Mouse (Mus musculus) ES-Bruce4 (cell line): ENCODE data around the gene Nsun2.

Source experiments
- CTCF ChIP-seq: IDR thresholded peaks from one replicate; pipeline ENCODE4 v1.8.1; 2011; ENCODE audit warnings: low read depth, low read length
- POLR2A ChIP-seq: IDR thresholded peaks from one replicate; pipeline ENCODE4 v1.8.1; 2011; ENCODE audit warnings: low read length; ENCODE audit not compliant: insufficient read depth

GRCm38 (mm10) chr13:69640541-69640940 is 107.0 kb downstream of the Nsun2 start:
- TF ChIP-seq POLR2A: no peak
- TF ChIP-seq CTCF: no peak
